Mouse (Mus musculus): ENCODE measurements around the gene Ccdc125. TPM values are rescaled to one million over a fixed set of nuclear protein-coding genes. Genes with fewer than 3 reads are reported as not detected.

The Ccdc125 gene
- total and polyA plus RNA-seq, 3 experiments, result 0.13 to 0.59 TPM; not detected in 1

- no peak for DNase-seq (ENCODE audit: extremely low read depth)
- in situ Hi-C loops (cut with MboI; ENCODE audit: low pct_ligation_motif_present, low pct_unique_long_range_greater_than_20kb, low sequenced_read_pairs), result no loop called here
- Histone ChIP-seq H3K4me1 (ENCODE audit: control insufficient read depth in 1 of 2, insufficient read depth in 2 of 2) (peaks cover 0 to 10% of the 10 kb centered on the region in 2 experiments; a peak in 2 of 4 replicates), H3K27me3 (replicated peaks) (no peaks in the 10 kb centered on the region), H3K9ac (ENCODE audit: insufficient read depth, low read depth) (no peak overlapping the region), H3K9me3 (replicated peaks; ENCODE audit: low read length) (no peaks in the 10 kb centered on the region), H3K4me3 (replicated peaks in 1 of 3; ENCODE audit: low read depth in 2 of 3, low read length in 2 of 3, poor library complexity in 1 of 3) (no peak overlapping the region), H3K4me2 (ENCODE audit: insufficient read depth, low read depth, poor library complexity, severe bottlenecking) (no peak overlapping the region), H3K36me3 (replicated peaks in 1 of 2; ENCODE audit: control insufficient read depth in 1 of 2, insufficient read depth in 1 of 2, low read length in 1 of 2) (peaks cover 30 to 71% of the 10 kb centered on the region in 2 experiments), H3K79me2 (replicated peaks; ENCODE audit: control insufficient read depth, extremely low read depth, insufficient read depth, poor library complexity, severe bottlenecking) (peaks cover 46% of the 10 kb centered on the region), H3K27ac (ENCODE audit: insufficient read depth, low read depth) (no peak overlapping the region)
- TF ChIP-seq PAX5 (IDR thresholded peaks at IDR 0.05; ENCODE audit: low read length) (no peak), USF2 (conservative IDR thresholded peaks at IDR 0.05; ENCODE audit: low read depth, low read length) (no peak), CTCF (conservative IDR thresholded peaks at IDR 0.05 in 1 of 2, IDR thresholded peaks at IDR 0.05 in 1 of 2; ENCODE audit: low read depth in 2 of 2, low read length in 2 of 2) (no peak), IRF4 (IDR thresholded peaks at IDR 0.05; ENCODE audit: low read depth, low read length) (no peak), ELF1 (IDR thresholded peaks at IDR 0.05; ENCODE audit: low read depth, low read length) (no peak), SMC3 (IDR thresholded peaks at IDR 0.05; ENCODE audit: low read depth, low read length) (no peak), MYC (IDR thresholded peaks at IDR 0.05; ENCODE audit: low read depth, low read length) (no peak), MXI1 (IDR thresholded peaks at IDR 0.05; ENCODE audit: low read depth, low read length) (no peak), KAT2A (IDR thresholded peaks at IDR 0.05; ENCODE audit: insufficient replicate concordance, low read length) (no peak), GABPA (IDR thresholded peaks at IDR 0.05; ENCODE audit: insufficient replicate concordance, low read depth, low read length) (no peak), HCFC1 (IDR thresholded peaks at IDR 0.05; ENCODE audit: low read depth, low read length) (no peak), RAD21 (IDR thresholded peaks at IDR 0.05; ENCODE audit: low read depth, low read length) (no peak), ZNF384 (IDR thresholded peaks at IDR 0.05; ENCODE audit: low read depth, low read length) (no peak), ZKSCAN1 (IDR thresholded peaks at IDR 0.05; ENCODE audit: borderline replicate concordance, low read depth, low read length) (no peak), USF1 (IDR thresholded peaks at IDR 0.05; ENCODE audit: low read depth, low read length) (no peak), POLR2A (IDR thresholded peaks at IDR 0.05; ENCODE audit: low read depth, low read length) (no peak)
- dilution Hi-C loops (cut with MboI; ENCODE audit: extremely low pct_ligation_motif_present, extremely low pct_unique_long_range_greater_than_20kb, low sequenced_read_pairs), result no loop called here
Measured at GRCm38 (mm10) chr13:100724051-100724754, 54.7 kb downstream of the Ccdc125 start.

DNA sequence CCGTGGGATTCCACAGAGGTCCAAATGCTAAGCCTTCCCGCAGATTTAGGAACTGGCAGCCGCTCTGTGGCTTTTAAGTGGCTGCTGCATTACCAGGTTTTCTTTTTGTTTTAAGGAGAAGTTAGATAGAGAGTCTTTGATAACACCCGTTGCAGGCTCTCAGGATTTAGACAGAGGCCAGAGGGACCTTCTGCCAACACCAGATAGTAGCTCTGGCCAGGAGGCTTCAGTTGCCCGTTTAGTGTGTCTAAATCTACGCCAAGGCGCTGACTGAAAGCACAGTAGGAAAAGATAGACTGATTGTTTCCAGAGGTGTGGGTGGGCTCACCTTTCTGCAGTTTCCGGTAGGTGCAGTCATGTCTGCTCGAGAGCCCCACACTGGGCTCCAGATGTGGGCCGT is 55.7 kb downstream of the Ccdc125 start:
- dilution Hi-C loops (cut with MboI; ENCODE audit: extremely low pct_ligation_motif_present, extremely low pct_unique_long_range_greater_than_20kb, low sequenced_read_pairs) (no loop called here), in situ Hi-C loops (cut with MboI; ENCODE audit: low pct_ligation_motif_present, low pct_unique_long_range_greater_than_20kb, low sequenced_read_pairs) (no loop called here)
- Histone ChIP-seq H3K9ac (ENCODE audit: insufficient read depth, low read depth) (no peak overlapping the region), H3K9me3 (replicated peaks; ENCODE audit: low read length) (no peaks in the 10 kb centered on the region), H3K27ac (ENCODE audit: insufficient read depth, low read depth) (no peak overlapping the region), H3K4me1 (ENCODE audit: control insufficient read depth in 1 of 2, insufficient read depth in 2 of 2) (peaks cover 0 to 14% of the 10 kb centered on the region in 2 experiments; a peak in 2 of 4 replicates), H3K27me3 (replicated peaks) (no peaks in the 10 kb centered on the region), H3K36me3 (replicated peaks in 1 of 2; ENCODE audit: control insufficient read depth in 1 of 2, insufficient read depth in 1 of 2, low read length in 1 of 2) (peaks cover 26 to 64% of the 10 kb centered on the region in 2 experiments), H3K79me2 (replicated peaks; ENCODE audit: control insufficient read depth, extremely low read depth, insufficient read depth, poor library complexity, severe bottlenecking) (peaks cover 53% of the 10 kb centered on the region), H3K4me2 (ENCODE audit: insufficient read depth, low read depth, poor library complexity, severe bottlenecking) (no peak overlapping the region), H3K4me3 (replicated peaks in 1 of 3; ENCODE audit: low read depth in 2 of 3, low read length in 2 of 3, poor library complexity in 1 of 3) (no peak overlapping the region)
- DNase-seq (ENCODE audit: extremely low read depth), result no peak
- TF ChIP-seq BHLHE40 (IDR thresholded peaks at IDR 0.05; ENCODE audit: low read depth, low read length) (no peak), JUN (IDR thresholded peaks at IDR 0.05; ENCODE audit: insufficient read depth, low read depth, low read length) (no peak)

Data from CH12.LX (cell line).